Mouse (Mus musculus) limb, embryonic 13.5 days (tissue): ENCODE data around the gene Samsn1. TPM values are rescaled to one million over a fixed set of nuclear protein-coding genes. Genes with fewer than 3 reads are reported as not detected.

Experiments
- ATAC-seq: fragments of 200-750 bp; cut with Nextera tagmentation; 2 replicates; pipeline ENCODE4 v1.8.0; 2017; ENCODE audit warnings: low read depth, moderate number of reproducible peaks, moderate TSS enrichment; ENCODE audit not compliant: low FRiP score
- H3K27ac ChIP-seq: fragments of 300-500 bp; sonication (generic); 2 replicates; pipeline ENCODE4 v1.5.1; 2015; ENCODE audit warnings: inconsistent platforms, mild to moderate bottlenecking, moderate library complexity
- H3K27me3 ChIP-seq: fragments of 300-500 bp; sonication (generic); 2 replicates; pipeline ENCODE4 v1.6.1; 2015; ENCODE audit warnings: mild to moderate bottlenecking, inconsistent platforms
- H3K36me3 ChIP-seq: fragments of 300-500 bp; sonication (generic); 2 replicates; pipeline ENCODE4 v1.6.1; 2015; ENCODE audit warnings: inconsistent platforms, mild to moderate bottlenecking, moderate library complexity
- H3K4me1 ChIP-seq: fragments of 300-500 bp; sonication (generic); 2 replicates; pipeline ENCODE4 v1.6.1; 2015; ENCODE audit warnings: inconsistent platforms
- H3K4me2 ChIP-seq: fragments of 300-500 bp; sonication (generic); replicated peaks from 2 replicates; pipeline ENCODE4 v1.6.1; 2015; ENCODE audit warnings: inconsistent platforms, mild to moderate bottlenecking, moderate library complexity
- H3K4me3 ChIP-seq: fragments of 300-500 bp; sonication (generic); 2 replicates; pipeline ENCODE4 v1.5.1; 2015; ENCODE audit warnings: moderate library complexity, mild to moderate bottlenecking, inconsistent platforms
- H3K9ac ChIP-seq: fragments of 300-500 bp; sonication (generic); 2 replicates; pipeline ENCODE4 v1.6.1; 2015; ENCODE audit warnings: mild to moderate bottlenecking, inconsistent platforms
- H3K9me3 ChIP-seq: fragments of 300-500 bp; sonication (generic); 2 replicates; pipeline ENCODE4 v1.6.1; 2016; ENCODE audit warnings: inconsistent platforms
- whole genome bisulfite sequencing: fragments of 180-500 bp; shearing (Covaris S2); methylation state at CpG from one replicate; pipeline ENCODE4 v1.1.7; 2015; 5-methylcytosine and 5-hydroxymethylcytosine counted together
- polyA plus RNA-seq: library from polyadenylated mRNA; unstranded; fragments of >200 nt; fragmentation: Nextera tagmentation; extraction: Ambion mirVana; gene quantifications from 2 replicates; pipeline ENCODE4 v1.2.1, GENCODE M21; 2015

Samsn1 gene
- 2.0 and 2.7 TPM in 2 replicates for polyA plus RNA-seq

- Histone ChIP-seq H3K4me3 (no peak within 1 kb of the TSS), H3K27ac (no peak within 1 kb of the TSS), H3K27me3 (no peaks in the 10 kb centered on the region), H3K9ac (no peak within 1 kb of the TSS), H3K4me1 (no peaks in the 10 kb centered on the region), H3K9me3 (no peaks in the 10 kb centered on the region), H3K36me3 (no peaks in the 10 kb centered on the region), H3K4me2 (no peak within 1 kb of the TSS)
- no peak for ATAC-seq
- 63% methylated on average over 7 of the region's 7 CpGs for WGBS
Measured at GRCm38 (mm10) chr16:76022181-76022580, at the start of gene Samsn1. Gene Samsn1, minus strand, starts transcription at chr16:76022281.

GRCm38 (mm10) chr16:76066082-76066635 lies 44.1 kb upstream of the Samsn1 start:
- H3K9me3 ChIP-seq: no peaks in the 10 kb centered on the region
- no peak overlapping the region for H3K27ac ChIP-seq
- no peak for ATAC-seq
- no peaks in the 10 kb centered on the region for H3K27me3 ChIP-seq
- 94% methylated on average over 14 of the region's 14 CpGs for WGBS
- H3K36me3 ChIP-seq: no peaks in the 10 kb centered on the region
- H3K4me2 ChIP-seq: no peak overlapping the region
- H3K4me3 ChIP-seq: no peak overlapping the region
- no peaks in the 10 kb centered on the region for H3K4me1 ChIP-seq
- H3K9ac ChIP-seq: no peak overlapping the region

- no peak overlapping the region for H3K27ac ChIP-seq
- no peaks in the 10 kb centered on the region for H3K27me3 ChIP-seq
- ATAC-seq: no peak
- H3K9ac ChIP-seq: no peak overlapping the region
- H3K36me3 ChIP-seq: no peaks in the 10 kb centered on the region
- H3K4me2 ChIP-seq: no peak overlapping the region
- H3K9me3 ChIP-seq: 0 out of 2 replicates have a peak, but pooled peaks cover 8% of the 10 kb centered on the region
- no peaks in the 10 kb centered on the region for H3K4me1 ChIP-seq
- 95% methylated on average over 7 of the region's 7 CpGs for WGBS
- no peak overlapping the region for H3K4me3 ChIP-seq
Measured at GRCm38 (mm10) chr16:76054976-76055375, 32.9 kb upstream of the Samsn1 start.

GRCm38 (mm10) chr16:76054079-76054478 lies 32.0 kb upstream of the Samsn1 start:
- H3K27me3 ChIP-seq: no peaks in the 10 kb centered on the region
- no peak for ATAC-seq
- no peaks in the 10 kb centered on the region for H3K36me3 ChIP-seq
- no peak overlapping the region for H3K4me3 ChIP-seq
- no peaks in the 10 kb centered on the region for H3K4me1 ChIP-seq
- H3K4me2 ChIP-seq: no peak overlapping the region
- 68% methylated on average over 4 of the region's 4 CpGs for WGBS
- no peak overlapping the region for H3K27ac ChIP-seq
- H3K9ac ChIP-seq: no peak overlapping the region
- H3K9me3 ChIP-seq: 0 out of 2 replicates have a peak, but pooled peaks cover 8% of the 10 kb centered on the region

GRCm38 (mm10) chr16:76053537-76053936 lies 31.5 kb upstream of the Samsn1 start:
- Histone ChIP-seq H3K36me3 (no peaks in the 10 kb centered on the region), H3K4me1 (no peaks in the 10 kb centered on the region), H3K4me2 (no peak overlapping the region), H3K27ac (no peak overlapping the region), H3K9me3 (0 out of 2 replicates have a peak, but pooled peaks cover 8% of the 10 kb centered on the region), H3K27me3 (no peaks in the 10 kb centered on the region), H3K4me3 (no peak overlapping the region), H3K9ac (no peak overlapping the region)
- 68% methylated on average over 8 of the region's 8 CpGs for WGBS
- no peak for ATAC-seq

- H3K4me3 ChIP-seq: no peak overlapping the region
- no peak for ATAC-seq
- no peak overlapping the region for H3K4me2 ChIP-seq
Measured at GRCm38 (mm10) chr16:76047066-76047465, 25.0 kb upstream of the Samsn1 start.

GRCm38 (mm10) chr16:76040319-76040945 lies 18.4 kb upstream of the Samsn1 start:
- H3K27me3 ChIP-seq: no peaks in the 10 kb centered on the region
- H3K9ac ChIP-seq: no peak overlapping the region
- H3K4me2 ChIP-seq: no peak overlapping the region
- no peak overlapping the region for H3K4me3 ChIP-seq
- H3K4me1 ChIP-seq: no peaks in the 10 kb centered on the region
- H3K36me3 ChIP-seq: no peaks in the 10 kb centered on the region
- no peak for ATAC-seq
- no peaks in the 10 kb centered on the region for H3K9me3 ChIP-seq
- 85% methylated on average over 6 of the region's 6 CpGs for WGBS
- H3K27ac ChIP-seq: no peak overlapping the region

More at GRCm38 (mm10) chr16:76047066-76047465, 25.0 kb upstream of the Samsn1 start:
- Histone ChIP-seq H3K9me3 (no peaks in the 10 kb centered on the region), H3K36me3 (no peaks in the 10 kb centered on the region), H3K4me1 (no peaks in the 10 kb centered on the region), H3K9ac (no peak overlapping the region), H3K27ac (no peak overlapping the region), H3K27me3 (no peaks in the 10 kb centered on the region)
- WGBS: 75% methylated on average over 3 of the region's 3 CpGs

GRCm38 (mm10) chr16:76019164-76019563 lies 2.9 kb downstream of the Samsn1 start:
- Histone ChIP-seq H3K36me3 (no peaks in the 10 kb centered on the region), H3K27me3 (no peaks in the 10 kb centered on the region), H3K9me3 (no peaks in the 10 kb centered on the region), H3K4me2 (no peak overlapping the region), H3K27ac (no peak overlapping the region), H3K4me3 (no peak overlapping the region), H3K4me1 (no peaks in the 10 kb centered on the region), H3K9ac (no peak overlapping the region)
- ATAC-seq: no peak
- 39% methylated on average over 1 of the region's 1 CpGs for WGBS

- ATAC-seq: no peak
- Histone ChIP-seq H3K9ac (no peak overlapping the region), H3K27ac (no peak overlapping the region), H3K4me2 (no peak overlapping the region), H3K4me1 (no peaks in the 10 kb centered on the region), H3K4me3 (no peak overlapping the region), H3K27me3 (no peaks in the 10 kb centered on the region), H3K9me3 (no peaks in the 10 kb centered on the region), H3K36me3 (no peaks in the 10 kb centered on the region)
- 89% methylated on average over 9 of the region's 9 CpGs for WGBS
Measured at GRCm38 (mm10) chr16:76003812-76004389, 18.2 kb downstream of the Samsn1 start.

GRCm38 (mm10) chr16:76002870-76003572 lies 19.1 kb downstream of the Samsn1 start:
- 91% methylated on average over 3 of the region's 3 CpGs for WGBS
- ATAC-seq: no peak
- Histone ChIP-seq H3K9ac (no peak overlapping the region), H3K4me1 (no peaks in the 10 kb centered on the region), H3K36me3 (no peaks in the 10 kb centered on the region), H3K4me2 (no peak overlapping the region), H3K9me3 (no peaks in the 10 kb centered on the region), H3K27ac (no peak overlapping the region), H3K27me3 (no peaks in the 10 kb centered on the region), H3K4me3 (no peak overlapping the region)

GRCm38 (mm10) chr16:76002287-76002686 lies 19.8 kb downstream of the Samsn1 start:
- Histone ChIP-seq H3K27me3 (no peaks in the 10 kb centered on the region), H3K4me2 (no peak overlapping the region), H3K9me3 (no peaks in the 10 kb centered on the region), H3K36me3 (no peaks in the 10 kb centered on the region), H3K4me1 (no peaks in the 10 kb centered on the region), H3K4me3 (no peak overlapping the region), H3K27ac (no peak overlapping the region), H3K9ac (no peak overlapping the region)
- no peak for ATAC-seq
- WGBS: 58% methylated on average over 12 of the region's 12 CpGs

- Histone ChIP-seq H3K9ac (no peak overlapping the region), H3K4me2 (no peak overlapping the region), H3K27me3 (no peaks in the 10 kb centered on the region), H3K4me3 (no peak overlapping the region), H3K4me1 (no peaks in the 10 kb centered on the region), H3K9me3 (no peaks in the 10 kb centered on the region), H3K27ac (no peak overlapping the region), H3K36me3 (no peaks in the 10 kb centered on the region)
- 51% methylated on average over 6 of the region's 6 CpGs for WGBS
- ATAC-seq: no peak
Measured at GRCm38 (mm10) chr16:76001788-76002187, 20.3 kb downstream of the Samsn1 start.
